Mouse (Mus musculus) spleen, adult 2 months (tissue): ENCODE data around the gene Snd1.

Experiments
- CTCF ChIP-seq: fragments of 200-500 bp; IDR thresholded peaks from 2 replicates; pipeline ENCODE4 v1.5.1; 2011; ENCODE audit warnings: mild to moderate bottlenecking, inconsistent platforms; ENCODE audit not compliant: insufficient read depth, insufficient read length, insufficient replicate concordance; ENCODE audit errors: extremely low read depth
- POLR2A ChIP-seq: fragments of 200-500 bp; IDR thresholded peaks from 2 replicates; pipeline ENCODE4 v1.6.1; 2011; ENCODE audit warnings: low read depth, low read length, inconsistent platforms

DNA sequence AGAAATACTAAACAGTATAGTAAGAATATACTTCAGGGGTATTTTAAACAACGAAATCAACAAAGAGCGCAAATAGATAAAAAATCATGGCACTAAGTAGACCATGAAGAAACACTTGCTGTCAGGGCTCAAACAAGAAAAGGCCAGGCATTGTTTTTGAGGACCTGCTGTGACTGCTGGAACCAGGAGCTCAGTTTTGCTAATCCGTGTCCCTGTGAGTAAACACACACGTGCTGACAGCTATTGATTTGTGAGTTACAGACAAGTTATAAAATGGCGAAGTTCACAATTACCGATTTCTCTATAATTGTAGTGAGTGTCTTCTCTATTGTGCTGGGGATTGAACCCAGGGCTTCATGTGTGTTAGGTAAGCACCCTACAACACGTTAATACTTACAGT, 27.6 kb downstream of the Snd1 start:
- TF ChIP-seq CTCF (no peak), POLR2A (no peak)
